Mouse (Mus musculus) CD8-positive naive resting alpha-beta T cell, adult 2 months (primary cell): ENCODE measurements around the gene Rab3a.
A peak's percentile ranks its signal among the peaks of the same experiment; 100 is the strongest.

Source experiments
- DNase-seq, 2 experiments: peaks; one replicate each; pipeline ENCODE4 v3.0.0; 2022; ENCODE audit warnings: low read depth in 2 of 2, low spot score in 2 of 2

Gene Rab3a

GRCm38 (mm10) chr8:70797081-70798070 lies 42.9 kb downstream of the Rab3a start:
- DNase-seq, result peak; percentile 60 to 71

DNA sequence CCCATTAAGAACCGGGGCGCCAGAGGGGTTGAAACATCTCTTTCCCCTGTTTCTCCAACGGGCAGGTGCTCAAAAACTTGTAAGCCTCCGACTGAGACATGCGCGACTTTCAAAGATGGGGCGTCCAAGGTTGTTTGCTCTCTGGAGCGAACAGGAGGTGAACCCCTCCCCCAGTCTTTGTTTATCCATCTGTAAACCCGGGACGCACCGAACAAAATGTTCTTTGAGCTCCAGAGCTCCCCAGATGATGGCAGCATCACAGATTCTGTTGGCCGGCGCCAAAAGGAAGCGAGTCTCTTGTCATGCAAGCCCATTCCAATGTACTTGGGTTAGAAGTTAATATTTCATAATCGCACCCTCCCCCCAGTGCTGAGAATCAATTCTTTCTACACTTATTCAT lies 43.8 kb downstream of the Rab3a start:
- DNase-seq, result no peak

GRCm38 (mm10) chr8:70800648-70801047 lies 46.2 kb downstream of the Rab3a start:
- DNase-seq, result no peak

- DNase-seq, result peak in 1 of 2 experiments; percentile 29
Measured at GRCm38 (mm10) chr8:70801156-70801555, 46.7 kb downstream of the Rab3a start.

GRCm38 (mm10) chr8:70801830-70802229 lies 47.4 kb downstream of the Rab3a start:
- no peak for DNase-seq

DNA sequence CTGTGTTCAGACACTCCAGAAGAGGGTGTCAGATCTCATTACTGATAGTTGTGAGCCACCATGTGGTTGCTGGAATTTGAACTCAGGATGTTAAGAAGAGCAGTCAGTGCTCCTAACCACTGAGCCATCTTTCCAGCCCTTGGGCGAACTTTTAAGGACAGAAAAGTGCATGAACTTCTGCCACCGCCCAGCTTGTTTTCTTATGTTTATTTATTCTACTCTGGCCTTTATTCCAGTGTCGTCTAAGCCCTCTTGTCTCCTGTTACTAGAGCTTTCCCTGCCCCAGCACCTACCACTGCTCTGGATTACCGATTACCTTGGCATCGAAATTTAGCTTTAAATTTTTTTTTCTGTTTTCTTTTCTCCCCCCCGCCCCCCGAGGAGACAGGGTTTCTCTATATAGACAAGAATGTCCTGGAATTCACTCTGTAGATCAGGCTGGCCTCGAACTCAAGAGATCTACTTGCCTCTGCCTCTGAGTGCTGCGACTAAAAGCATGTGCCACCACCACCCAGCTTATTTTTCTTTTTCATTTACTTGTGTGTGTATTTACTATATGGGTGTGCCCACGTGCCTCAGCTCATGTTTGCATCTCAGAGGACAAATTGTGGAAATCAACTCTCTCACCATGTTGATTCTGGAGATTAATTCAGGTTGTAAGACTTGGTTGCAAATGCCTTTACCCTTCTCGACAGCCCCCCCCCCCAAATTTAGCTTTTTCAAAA lies 48.5 kb downstream of the Rab3a start:
- no peak for DNase-seq

DNA sequence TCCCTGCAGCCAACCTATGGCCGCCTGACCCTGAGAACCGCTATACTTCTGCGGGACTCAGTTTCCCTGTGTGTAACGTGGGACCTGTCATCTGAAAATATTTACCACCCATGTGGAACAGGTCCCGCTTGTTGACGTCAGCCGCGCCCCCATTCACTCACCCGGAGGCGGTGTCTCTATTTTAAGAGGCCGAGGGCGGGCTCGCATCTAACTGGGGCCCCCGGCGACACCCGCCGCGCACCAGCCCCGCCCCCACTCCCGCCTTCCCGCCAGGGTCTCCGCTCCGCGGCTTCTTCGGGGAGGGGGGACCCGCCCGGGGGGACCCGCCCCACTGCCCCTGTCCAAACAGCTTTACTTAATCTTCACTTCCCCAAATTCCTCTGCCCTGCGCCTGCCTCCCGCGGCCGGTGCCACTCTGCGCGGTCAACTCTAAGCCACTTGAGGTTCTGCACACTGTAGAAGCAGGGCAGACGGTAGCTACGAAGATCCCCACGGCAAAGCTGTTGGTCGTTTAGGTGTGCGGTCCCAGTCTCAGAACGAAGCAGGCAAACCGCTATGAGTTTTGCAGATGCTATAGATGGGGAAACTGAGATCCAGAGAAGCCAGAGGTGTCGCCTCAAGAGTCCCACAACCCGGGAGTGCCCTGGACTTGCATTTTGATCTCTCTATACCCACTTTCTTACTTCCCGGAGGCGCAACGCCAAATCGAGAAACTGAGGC lies 49.4 kb downstream of the Rab3a start:
- no peak for DNase-seq

DNA sequence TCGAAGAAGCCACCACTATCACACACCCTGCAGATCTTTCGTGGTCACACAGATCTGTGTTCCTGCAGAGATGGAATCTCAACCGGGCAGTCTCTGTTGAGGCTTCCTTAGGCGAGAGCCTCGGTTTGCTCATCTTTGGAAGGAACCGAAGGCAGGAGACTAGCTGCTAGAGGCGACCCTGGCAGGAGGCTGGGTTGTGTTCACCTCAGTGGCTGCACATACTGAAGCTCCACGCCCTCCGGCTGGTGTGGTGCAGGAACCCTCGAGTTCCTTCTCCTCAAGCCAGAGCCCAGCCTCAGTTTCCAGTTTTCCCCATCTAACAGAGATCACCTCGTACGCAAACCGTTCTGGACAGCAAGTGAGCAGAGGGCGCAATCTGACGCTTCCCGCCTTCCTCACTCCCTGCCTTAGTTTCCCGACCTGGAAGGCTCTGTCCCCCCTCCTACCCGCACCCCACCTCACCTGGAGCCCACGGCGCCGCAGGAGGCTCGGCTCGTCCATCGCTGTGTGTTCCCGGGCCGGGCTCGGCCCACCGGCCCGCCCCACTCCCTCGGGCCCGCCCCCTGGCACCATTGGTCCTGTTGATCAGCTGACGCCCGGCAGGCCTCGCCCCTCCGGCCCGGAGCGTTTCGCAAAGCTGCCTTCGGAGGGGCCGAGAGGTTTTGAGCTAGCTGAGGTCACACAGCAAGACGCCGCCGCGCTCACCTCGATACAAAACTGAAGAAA lies 50.2 kb downstream of the Rab3a start, which contains the start of gene Mast3:
Mast3 (minus strand) TSS at position 574 of the 726 bp plus-strand sequence.
- peak in 1 of 2 experiments; percentile 47 for DNase-seq

DNA sequence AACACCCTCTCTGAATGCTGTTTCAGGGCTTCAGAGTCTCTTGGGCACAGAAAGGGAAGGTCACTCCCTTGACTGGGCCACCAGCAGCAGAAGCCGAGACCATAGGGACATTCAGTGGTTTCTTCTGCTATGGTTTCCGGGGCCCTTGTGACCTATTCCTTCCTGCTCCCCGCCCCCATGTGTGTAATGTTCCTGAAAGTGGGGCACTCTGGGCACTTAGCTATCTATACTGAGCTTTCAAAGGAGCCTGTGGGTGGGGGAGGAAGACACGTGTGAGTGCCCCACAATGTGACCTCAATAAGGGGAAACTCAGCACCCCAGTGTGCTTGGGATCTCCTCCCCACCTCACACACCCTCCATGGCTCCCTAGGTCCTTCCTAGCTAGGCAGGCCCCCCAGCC lies 52.1 kb downstream of the Rab3a start:
- peak; percentile 32 to 54 for DNase-seq

GRCm38 (mm10) chr8:70807304-70807703 lies 52.8 kb downstream of the Rab3a start:
- no peak for DNase-seq

DNA sequence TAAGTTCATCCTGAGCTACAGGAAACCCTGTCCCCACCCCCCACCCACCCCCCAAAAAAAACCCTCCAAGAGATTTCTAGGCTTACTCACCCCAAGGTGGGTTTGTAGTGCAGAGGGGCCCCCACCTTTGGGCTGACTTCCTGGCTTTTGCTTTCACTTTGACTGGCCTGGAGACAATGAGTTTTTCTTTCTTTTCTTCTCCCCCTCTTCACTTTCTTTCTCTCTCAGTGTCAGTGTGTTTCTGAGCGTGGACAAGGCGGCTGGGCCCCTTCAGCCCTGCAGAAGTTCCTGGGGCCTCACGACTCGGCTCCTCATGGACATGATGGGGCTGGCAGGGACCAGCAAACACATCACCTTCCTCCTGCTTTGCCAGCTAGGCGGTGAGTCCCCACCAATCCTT lies 53.8 kb downstream of the Rab3a start, which contains the start of gene Il12rb1:
Il12rb1 (plus strand) TSS at position 211 of the 400 bp plus-strand sequence.
- no peak for DNase-seq
